Mouse (Mus musculus): Measurements from ENCODE around the gene Bbox1.

GRCm38 (mm10) chr2:110287959-110288358 lies 26.4 kb downstream of the Bbox1 start:
- TF ChIP-seq CTCF (IDR thresholded peaks at IDR 0.05; ENCODE audit: borderline replicate concordance, insufficient read depth, low read length) (no peak), POLR2A (IDR thresholded peaks at IDR 0.05; ENCODE audit: low read depth, low read length) (no peak)
